In genomic region chr14:25438255-25438654, GRCm38 (mm10) we compare ENCODE assay signal across 22 mouse cellular contexts.
"Had no signal": no experiment of that assay in that cellular context is flagged by ENCODE, and none has a peak within 500 bp of the region (broad histone marks: within the 10 kb centered on the region; RNA-seq: fewer than 3 reads in every experiment).

No protein-coding gene starts in this region.

- ATAC-seq: hindbrain, postnatal 0 days; intestine, embryonic 16.5 days; liver, embryonic 12.5 days had no signal

- H3K4me3 ChIP-seq: heart, embryonic 10.5 days; heart, embryonic 12.5 days; hindbrain, embryonic 12.5 days; hindbrain, embryonic 15.5 days; kidney, embryonic 15.5 days; limb, embryonic 13.5 days; limb, embryonic 15.5 days; liver, embryonic 12.5 days had no signal

- H3K36me3 ChIP-seq: heart, embryonic 10.5 days; heart, embryonic 12.5 days; hindbrain, embryonic 12.5 days; hindbrain, embryonic 15.5 days; kidney, embryonic 15.5 days; limb, embryonic 13.5 days; limb, embryonic 15.5 days; liver, embryonic 12.5 days had no signal

- DNase-seq: gastrocnemius, postnatal 14 days; heart, adult 18-20 months; heart, postnatal 10 days; heart, postnatal 36 days; kidney, adult 11 months; kidney, adult 9 months; kidney, postnatal 14 days; layer of hippocampus, adult 9-11 months; layer of hippocampus, postnatal 36 days; left cerebral cortex, postnatal 4 days had no signal

- H3K27ac ChIP-seq: heart, embryonic 10.5 days; hindbrain, embryonic 12.5 days; hindbrain, embryonic 15.5 days; hindbrain, postnatal 0 days; kidney, embryonic 15.5 days; kidney, postnatal 0 days; limb, embryonic 13.5 days; limb, embryonic 15.5 days; liver, embryonic 12.5 days; liver, embryonic 14.5 days had no signal

- H3K4me1 ChIP-seq: hindbrain, embryonic 15.5 days; kidney, embryonic 15.5 days; limb, embryonic 13.5 days; limb, embryonic 15.5 days had no signal

- H3K4me2 ChIP-seq: heart, embryonic 12.5 days; hindbrain, embryonic 12.5 days; hindbrain, embryonic 15.5 days; kidney, embryonic 15.5 days; limb, embryonic 13.5 days; limb, embryonic 15.5 days; liver, embryonic 12.5 days had no signal

- H3K9me3 ChIP-seq: heart, embryonic 10.5 days; heart, embryonic 12.5 days; hindbrain, embryonic 12.5 days; hindbrain, embryonic 15.5 days; kidney, embryonic 15.5 days; limb, embryonic 13.5 days; limb, embryonic 15.5 days; liver, embryonic 12.5 days had no signal

- H3K27me3 ChIP-seq: heart, embryonic 12.5 days; hindbrain, embryonic 15.5 days; kidney, embryonic 15.5 days; limb, embryonic 13.5 days; limb, embryonic 15.5 days; liver, embryonic 12.5 days had no signal

- H3K9ac ChIP-seq: heart, embryonic 12.5 days; hindbrain, embryonic 12.5 days; hindbrain, embryonic 15.5 days; kidney, embryonic 15.5 days; limb, embryonic 13.5 days; limb, embryonic 15.5 days; liver, embryonic 12.5 days; liver, embryonic 14.5 days had no signal
